Mouse (Mus musculus): ENCODE results near the gene Plekha6.
"Not testable (repeated sequence)": the region's sequence is repeated elsewhere in the genome, so short reads cannot be mapped to it uniquely, and the experiment has no call there.

Gene Plekha6

GRCm38 (mm10) chr1:133317149-133317548 lies 153.1 kb downstream of the Plekha6 start:
- ATAC-seq (ENCODE audit: low TSS enrichment), result no peak

GRCm38 (mm10) chr1:133321267-133321925 lies 157.4 kb downstream of the Plekha6 start, which contains the start of gene Kiss1:
Gene Kiss1 (plus strand): TSS chr1:133321875.
- ATAC-seq (ENCODE audit: low TSS enrichment), result peak; percentile 63

GRCm38 (mm10) chr1:133323333-133323732 lies 159.3 kb downstream of the Plekha6 start:
- ATAC-seq (ENCODE audit: low TSS enrichment), result no peak

GRCm38 (mm10) chr1:133325951-133326350 lies 161.9 kb downstream of the Plekha6 start:
- no peak for ATAC-seq (ENCODE audit: low TSS enrichment)

- no peak for ATAC-seq (ENCODE audit: low TSS enrichment)
These were observed 163.1 kb downstream of the Plekha6 start for GRCm38 (mm10) chr1:133327094-133327493.

GRCm38 (mm10) chr1:133328299-133328795 lies 164.3 kb downstream of the Plekha6 start:
- ATAC-seq (ENCODE audit: low TSS enrichment), result no peak

- ATAC-seq (ENCODE audit: low TSS enrichment), result no peak
These were observed 165.1 kb downstream of the Plekha6 start for GRCm38 (mm10) chr1:133328896-133329637.

GRCm38 (mm10) chr1:133329638-133329964 lies 165.6 kb downstream of the Plekha6 start:
- ATAC-seq (ENCODE audit: low TSS enrichment), result no peak

- peak; percentile 38 for ATAC-seq (ENCODE audit: low TSS enrichment)
These were observed 167.1 kb downstream of the Plekha6 start for GRCm38 (mm10) chr1:133331142-133331541.

GRCm38 (mm10) chr1:133332656-133333430 lies 168.8 kb downstream of the Plekha6 start:
- peak; percentile 81 for ATAC-seq (ENCODE audit: low TSS enrichment)

- 0 out of 2 replicates have a peak, but pooled peaks have one; percentile 28 for ATAC-seq (ENCODE audit: low TSS enrichment)
These were observed 169.9 kb downstream of the Plekha6 start for GRCm38 (mm10) chr1:133333937-133334336.

- not testable (repeated sequence) for ATAC-seq (ENCODE audit: low TSS enrichment)
These were observed 176.4 kb downstream of the Plekha6 start for GRCm38 (mm10) chr1:133340403-133340802.

- no peak for ATAC-seq (ENCODE audit: low TSS enrichment)
These were observed 180.3 kb downstream of the Plekha6 start for GRCm38 (mm10) chr1:133344357-133344756.

GRCm38 (mm10) chr1:133346531-133346930 lies 182.5 kb downstream of the Plekha6 start:
- ATAC-seq (ENCODE audit: low TSS enrichment), result no peak

GRCm38 (mm10) chr1:133347226-133347625 lies 183.2 kb downstream of the Plekha6 start:
- no peak for ATAC-seq (ENCODE audit: low TSS enrichment)

GRCm38 (mm10) chr1:133347693-133348520 lies 183.9 kb downstream of the Plekha6 start:
- no peak for ATAC-seq (ENCODE audit: low TSS enrichment)

- no peak for ATAC-seq (ENCODE audit: low TSS enrichment)
These were observed 186.2 kb downstream of the Plekha6 start, which contains the start of gene Ren1 for GRCm38 (mm10) chr1:133350210-133350609. Gene Ren1 (plus strand): TSS chr1:133350510.

GRCm38 (mm10) chr1:133351762-133352161 lies 187.8 kb downstream of the Plekha6 start:
- no peak for ATAC-seq (ENCODE audit: low TSS enrichment)
